Mouse (Mus musculus) frontal cortex, postnatal 10 days (tissue): ENCODE measurements around the gene Man1a2.

Experiments used
- DNase-seq, 2 experiments: peaks; one replicate each; pipeline ENCODE4 v3.0.0; 2022; ENCODE audit warnings: low spot score in 2 of 2, mixed read lengths in 1 of 2

Gene Man1a2

DNA sequence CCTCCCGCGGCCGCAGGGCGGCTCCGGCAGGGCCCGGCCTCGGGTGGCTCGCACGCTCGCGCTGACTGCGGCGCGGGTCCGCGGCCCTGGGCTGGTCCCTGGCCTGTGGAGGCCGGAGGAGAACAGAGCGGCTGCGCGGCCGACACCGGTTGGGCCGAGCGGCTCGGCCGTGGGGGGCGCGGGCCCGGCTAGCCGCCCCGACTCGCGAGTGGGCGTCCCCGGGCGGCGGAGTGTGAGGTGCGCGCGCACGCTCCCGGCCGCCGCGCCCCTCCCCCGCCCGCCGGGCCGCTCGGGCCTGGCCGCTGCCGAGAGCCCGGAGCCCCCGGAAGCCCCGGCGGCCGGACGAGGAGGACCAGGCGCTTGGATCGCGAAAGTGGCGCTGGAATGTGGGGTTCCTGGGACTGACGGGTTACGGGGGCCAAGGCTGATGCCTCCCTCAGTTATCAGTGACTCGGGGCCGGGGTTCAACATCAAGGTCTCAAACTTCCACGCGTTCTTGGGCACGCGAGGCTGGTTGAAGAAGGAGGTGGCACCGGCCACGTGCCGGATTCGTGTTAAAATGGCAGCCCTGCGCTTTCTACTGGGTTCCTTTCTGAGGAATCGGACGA is 564 bp upstream of the Man1a2 start:
- peak; percentile 58 to 74 for DNase-seq

DNA sequence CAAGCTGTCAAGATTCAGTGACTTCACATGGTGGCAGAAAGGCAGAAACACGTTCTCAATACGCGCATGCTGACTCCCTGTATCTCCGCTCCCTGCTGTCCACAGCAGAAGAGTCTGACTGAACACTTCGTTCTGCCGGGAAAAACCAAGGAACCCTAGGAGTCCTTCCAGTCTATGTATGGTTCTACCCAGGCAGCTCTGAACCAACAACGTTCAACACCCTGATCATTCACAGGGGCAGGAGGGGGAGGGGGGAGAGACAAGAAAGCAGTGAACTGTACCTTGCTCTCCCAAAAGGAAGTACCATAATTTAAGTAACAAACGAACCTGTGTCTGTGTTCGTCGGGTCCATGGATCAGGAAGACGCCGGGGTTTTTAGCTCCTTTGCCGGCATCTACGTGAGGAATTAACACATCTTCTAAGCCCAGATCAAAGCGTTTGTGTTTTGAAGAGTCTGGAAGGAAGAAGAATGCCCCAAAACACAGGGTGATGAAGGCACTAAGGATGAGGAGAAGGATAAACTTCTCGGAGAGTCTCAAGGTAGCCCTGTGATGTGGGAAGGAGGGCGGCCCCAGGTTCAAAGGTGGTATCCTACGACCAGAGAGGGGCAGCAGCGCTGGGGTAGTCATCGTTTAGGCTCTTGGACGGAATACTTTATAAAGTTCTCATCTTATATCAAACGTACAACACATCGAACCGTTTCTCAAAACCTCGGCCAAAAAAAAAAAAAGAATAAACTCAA is 898 bp downstream of the Man1a2 start:
- peak in 1 of 2 experiments; percentile 25 for DNase-seq

DNA sequence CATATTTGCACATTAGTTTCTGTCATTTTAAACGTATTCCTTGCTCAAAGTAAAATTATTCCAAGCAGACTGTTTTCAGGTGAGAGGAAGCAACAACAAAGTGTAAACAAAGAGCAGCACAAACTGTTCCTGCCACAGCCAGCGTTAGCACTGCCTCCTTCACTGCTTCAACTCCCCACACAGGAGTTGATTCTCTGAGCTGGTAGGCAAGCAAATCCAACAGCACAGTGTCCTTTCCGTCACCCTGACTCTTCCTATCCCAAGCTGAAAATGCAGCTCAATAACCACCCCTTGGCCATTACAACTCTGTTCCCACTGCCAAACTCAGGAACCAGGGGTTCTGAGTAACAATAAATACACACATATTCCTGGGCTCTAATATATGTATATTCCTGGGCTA is 2.5 kb downstream of the Man1a2 start:
- no peak for DNase-seq

DNA sequence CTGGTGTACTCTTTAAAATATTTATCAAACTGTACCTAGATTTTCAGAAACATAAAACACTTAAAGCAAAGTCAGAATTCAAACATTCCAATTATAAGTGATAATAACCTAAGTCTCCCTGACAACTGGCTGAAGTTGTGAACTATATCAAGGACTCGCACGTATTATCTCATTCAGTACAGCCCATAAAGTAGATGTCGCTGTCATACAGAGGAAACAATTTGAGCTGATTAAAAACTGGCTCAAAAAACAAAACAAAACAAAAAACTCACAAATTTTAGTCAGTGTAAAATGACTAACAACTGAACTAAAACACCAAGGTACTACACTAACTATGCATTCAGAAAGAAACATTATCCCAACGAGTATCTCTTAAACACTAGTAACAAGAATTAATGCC is 3.0 kb downstream of the Man1a2 start:
- DNase-seq: no peak

DNA sequence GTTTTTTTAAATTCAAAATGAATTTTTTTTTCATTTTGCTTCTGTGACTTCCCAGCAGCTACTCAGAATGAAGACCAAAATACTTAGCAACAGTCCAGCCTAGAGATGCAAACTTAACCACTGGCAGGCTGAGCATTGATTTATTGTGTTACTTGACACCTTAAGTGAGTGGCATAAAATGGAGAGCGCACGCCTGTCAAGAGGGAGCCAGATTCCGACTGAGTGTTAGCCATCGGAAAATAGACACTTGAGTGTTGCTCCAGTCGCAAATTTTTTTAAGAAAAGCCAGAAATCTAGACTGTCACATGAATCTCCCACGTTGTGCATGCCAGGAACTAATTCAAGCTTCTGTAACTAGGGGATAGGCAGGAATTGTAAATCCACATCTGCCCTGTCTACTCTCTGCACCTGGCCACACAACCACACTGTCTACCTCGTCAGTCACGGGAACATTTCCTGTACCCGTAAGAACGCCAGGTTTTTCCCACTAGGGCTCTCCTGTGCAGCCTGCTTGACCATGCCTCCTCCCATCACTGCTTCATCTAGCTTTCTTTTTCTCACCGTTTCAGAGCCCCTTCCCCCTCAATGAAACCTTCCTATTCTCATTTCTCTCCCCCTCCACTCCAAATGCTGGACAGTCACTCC is 3.7 kb downstream of the Man1a2 start:
- DNase-seq: no peak

DNA sequence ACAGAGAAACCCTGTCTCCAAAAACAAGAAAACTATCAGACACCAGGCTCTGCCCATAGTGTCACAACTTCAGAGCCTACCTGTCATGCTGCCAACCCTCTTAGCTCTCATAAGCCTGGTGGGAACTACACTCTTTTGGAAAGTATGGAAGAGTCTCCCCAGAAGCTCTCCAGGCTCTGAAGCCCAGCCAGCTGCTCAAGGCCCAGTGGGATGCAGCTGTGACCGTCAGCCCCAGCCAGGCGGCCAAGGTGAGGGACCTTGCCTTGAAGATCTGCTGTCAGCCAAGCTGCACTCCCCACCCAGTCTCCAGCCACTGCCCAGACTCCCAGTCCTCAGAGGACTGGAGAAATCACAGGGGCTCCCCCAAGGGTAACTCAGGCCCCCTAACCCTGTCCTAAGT is 5.1 kb downstream of the Man1a2 start:
- DNase-seq: no peak

DNA sequence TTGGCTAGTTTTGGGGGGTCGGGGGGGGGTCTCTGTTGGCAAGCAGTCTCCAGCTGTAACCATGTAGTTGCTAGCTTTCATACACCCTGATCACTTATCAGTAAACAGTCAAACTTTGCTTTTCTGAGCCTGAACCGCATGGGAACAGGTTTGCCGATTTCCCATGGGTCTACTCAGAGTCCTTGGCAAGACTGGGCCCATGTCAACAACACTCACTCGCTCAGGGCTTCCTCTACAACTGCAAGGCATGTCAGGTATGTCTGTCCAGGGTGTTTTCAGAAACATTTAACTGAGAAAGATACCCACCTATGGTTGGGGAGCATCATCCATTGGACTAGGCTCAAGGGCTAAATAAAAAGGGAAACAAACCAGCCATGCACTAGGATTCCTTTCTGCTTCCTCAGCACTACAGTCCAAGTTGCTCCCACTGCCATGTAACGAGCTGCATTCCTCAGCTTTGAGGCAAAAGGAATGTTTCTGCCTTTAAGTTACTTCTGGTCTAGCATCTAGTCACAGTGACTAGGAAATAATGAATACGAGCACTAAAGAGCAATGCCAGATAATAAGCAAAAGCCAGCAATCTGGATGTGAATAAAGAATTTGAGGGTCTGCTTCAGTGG is 6.2 kb downstream of the Man1a2 start:
- no peak for DNase-seq

DNA sequence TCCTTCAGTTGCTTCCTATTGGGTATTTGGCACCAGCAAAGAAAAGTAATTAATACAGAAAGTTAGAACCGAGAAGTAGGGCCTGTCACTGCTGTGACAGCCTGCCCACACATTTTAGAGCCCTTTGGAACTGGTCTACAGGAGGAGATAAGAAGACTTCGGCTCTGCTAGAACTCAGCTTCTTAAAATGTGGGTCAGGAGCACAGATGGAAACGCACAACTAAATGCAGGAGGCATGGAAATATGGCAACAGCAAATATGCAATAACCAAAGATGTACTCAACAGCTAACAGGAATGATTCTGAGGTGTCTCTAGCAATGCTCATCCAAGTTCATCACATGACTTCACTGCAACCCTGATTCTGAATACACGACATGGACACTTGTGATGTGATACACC is 10.2 kb downstream of the Man1a2 start:
- DNase-seq: no peak

DNA sequence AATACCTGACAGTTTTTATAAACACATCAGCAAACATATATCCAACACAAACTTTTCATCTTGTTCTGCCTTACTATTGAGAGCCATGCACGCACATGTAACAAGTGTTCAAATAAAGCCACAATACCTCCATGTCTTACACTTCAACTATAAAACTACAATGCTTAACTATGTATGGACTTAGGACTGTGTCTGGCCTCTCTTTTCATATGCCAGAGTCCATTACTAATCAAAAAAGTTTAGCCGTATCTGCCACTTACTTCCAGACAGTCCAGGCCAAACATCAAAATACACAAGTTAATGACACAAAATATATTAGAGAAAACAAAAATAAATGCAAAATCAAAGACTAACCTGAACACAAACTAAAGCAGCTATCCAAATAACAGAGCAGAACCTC is 14.9 kb downstream of the Man1a2 start:
- no peak for DNase-seq

DNA sequence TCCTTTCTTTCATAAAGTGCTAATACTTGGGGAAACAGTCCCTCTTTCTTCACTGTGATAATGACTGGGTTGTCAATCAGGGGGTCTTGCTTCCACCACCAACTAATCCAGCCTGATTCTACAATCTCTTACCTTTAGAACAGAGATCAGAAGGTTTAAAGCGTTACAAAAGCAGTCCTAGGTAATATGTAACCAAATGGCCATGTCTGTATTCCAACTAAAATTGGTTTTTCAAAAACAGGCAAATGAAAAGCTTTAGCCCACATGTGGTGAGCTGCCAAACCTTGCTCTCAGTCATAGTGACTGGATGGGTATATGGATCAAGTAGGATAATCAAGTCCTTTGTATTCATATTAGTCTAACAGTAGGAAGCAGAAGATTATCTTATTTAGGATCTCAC is 32.0 kb downstream of the Man1a2 start:
- DNase-seq: no peak

DNA sequence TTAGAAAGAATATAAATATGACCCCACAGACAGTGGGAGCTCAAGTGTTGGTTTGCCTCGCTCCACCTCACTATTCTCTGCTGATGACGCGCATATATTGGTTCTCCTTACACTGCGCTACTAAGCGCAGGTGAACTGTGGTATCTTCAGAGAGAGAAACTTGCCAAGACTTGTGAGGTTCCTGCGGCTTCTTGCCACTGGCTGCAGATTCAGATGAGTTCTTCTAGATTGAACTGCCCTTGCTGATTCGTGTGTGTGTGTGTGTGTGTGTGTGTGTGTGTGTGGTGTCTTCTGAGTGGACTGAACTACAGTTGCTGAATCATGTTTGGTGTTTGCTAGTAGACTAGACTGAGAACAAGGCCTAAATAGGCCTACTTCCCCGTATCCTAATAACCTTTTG is 43.7 kb downstream of the Man1a2 start:
- DNase-seq: no peak

DNA sequence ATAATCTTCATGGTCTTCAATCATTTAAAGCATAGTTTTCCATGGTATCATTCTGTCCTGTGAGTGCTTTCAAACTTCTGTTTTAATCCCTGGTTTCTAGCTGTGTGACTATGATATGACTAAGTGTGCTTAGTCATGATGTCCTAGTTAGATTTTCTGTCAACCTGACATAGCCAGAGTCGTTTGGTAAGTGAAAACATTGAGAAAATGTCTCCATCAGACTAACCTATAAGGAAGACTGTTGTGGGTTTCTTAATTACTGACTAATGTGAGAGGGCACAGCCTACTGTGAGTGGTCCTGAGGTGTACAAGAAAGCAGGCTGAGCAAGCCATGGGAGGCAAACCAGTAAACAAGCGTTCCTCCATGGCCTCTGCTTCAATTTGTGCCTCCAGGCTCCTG is 49.0 kb downstream of the Man1a2 start:
- DNase-seq: no peak

DNA sequence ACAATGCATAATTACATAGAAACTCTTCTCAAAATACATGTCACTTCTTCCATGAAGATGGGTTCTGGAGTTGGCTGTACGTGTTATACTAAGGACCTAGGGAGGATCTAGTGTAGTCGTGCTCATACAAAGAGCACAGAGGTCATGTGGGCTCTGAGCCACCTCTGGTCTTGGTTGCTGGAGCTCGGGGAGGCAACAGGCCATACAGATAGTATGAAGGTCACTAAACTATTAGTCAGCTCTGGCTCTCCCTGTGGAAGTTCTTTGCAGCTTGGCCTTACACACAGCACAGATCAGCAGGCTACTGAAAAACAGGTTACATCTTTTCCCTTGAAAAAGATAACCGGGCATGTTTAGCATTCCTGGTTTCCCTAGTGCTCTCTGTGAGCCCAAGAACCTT is 50.5 kb downstream of the Man1a2 start:
- no peak for DNase-seq

DNA sequence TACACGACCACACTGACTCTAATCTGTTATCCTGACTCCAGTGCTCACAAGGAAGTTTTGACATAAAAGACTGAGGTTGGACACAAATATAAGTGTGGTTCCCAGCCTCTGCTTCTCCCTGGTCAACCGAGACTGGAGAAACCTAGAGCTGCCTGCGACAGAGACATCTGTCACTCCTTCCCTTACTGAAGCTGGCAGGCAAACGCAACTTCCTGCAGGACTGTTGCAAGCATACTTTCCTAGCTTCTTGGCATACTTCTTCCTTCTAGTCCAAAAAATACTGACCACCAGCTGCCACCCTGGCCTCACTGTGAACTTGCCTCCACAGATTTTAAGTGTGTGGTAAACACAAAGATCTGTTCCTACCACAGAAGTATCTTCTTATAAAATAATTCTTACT is 66.8 kb downstream of the Man1a2 start:
- DNase-seq: no peak

DNA sequence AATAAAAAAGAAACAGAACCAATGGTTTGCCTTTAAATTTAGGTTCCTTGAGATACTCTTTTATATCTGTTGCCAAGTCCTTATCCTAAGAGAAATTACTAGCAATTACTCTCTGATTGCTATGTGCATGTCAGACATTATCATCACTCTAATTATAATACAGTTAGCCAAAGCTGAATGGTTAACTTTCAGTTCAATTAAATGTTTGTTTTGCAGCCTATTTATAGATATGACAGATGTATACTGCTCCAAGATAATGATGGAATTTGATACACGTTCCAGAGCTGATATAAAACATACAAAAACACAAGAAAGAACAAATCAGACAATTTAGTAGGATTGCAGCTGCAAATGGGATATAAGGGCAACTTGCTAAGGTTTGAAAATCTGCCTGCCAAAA is 74.4 kb downstream of the Man1a2 start:
- no peak for DNase-seq

DNA sequence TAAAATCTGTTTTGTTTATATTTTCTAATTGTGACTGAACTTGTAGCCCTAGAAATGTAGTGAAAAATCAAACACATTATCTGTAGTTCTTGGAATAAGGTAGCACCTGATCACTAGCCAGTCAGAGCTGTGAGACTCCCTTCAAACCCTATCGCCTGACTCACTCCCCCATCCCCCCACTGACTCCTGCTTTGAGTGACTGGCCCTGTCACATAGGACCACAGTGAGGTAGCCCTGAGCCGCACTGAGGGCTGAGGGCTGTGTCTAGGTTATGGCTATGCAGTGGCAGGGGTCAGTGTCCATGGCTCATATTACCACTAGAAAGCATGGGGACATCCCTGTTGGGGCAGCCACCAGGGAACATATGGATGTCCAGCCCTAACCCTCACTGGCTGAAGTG is 80.8 kb downstream of the Man1a2 start:
- DNase-seq: no peak

DNA sequence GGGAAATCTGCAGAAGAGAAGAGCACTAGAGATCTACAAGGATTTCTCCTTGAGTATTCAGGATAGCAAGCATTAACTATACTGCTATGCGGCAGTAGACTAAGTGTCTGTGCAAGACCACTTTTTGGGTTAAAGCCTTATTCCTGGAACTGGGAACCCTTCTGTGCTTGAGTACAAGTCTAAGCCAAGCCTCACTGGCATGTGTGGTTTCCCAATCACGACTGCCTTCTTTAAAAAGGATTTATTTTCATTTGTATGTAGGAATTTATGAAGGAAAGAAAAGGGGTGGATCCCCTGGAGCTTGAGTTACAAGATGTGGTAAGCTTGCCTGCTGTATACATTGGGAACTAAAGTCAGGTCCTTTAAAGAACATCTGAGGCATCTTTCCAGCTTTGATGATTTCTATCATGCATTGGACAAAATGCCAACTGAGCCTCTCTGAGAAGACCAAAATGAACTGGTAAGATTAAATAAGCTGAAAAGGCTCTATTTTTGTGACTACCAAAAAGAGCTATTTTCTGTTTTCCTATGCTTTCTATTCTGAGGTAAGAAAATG is 86.0 kb downstream of the Man1a2 start:
- no peak for DNase-seq

DNA sequence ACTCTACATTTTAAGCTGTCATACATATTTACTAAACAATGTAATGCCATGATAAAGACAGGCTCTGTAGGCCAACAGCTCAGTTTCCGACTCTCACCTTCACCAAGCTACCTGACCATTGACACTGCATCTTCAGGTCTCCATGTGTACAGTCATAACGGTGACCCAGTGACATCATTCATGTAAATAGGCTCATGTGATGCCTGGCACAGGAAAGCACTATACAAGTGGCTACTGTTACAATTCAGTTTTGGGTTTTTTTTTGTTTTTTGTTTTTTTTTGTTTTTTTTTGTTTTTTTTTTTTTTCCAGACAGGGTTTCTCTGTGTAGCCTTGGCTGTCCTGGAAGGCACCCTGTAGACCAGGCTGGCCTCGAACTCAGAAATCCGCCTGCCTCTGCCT is 94.2 kb downstream of the Man1a2 start:
- no peak for DNase-seq

DNA sequence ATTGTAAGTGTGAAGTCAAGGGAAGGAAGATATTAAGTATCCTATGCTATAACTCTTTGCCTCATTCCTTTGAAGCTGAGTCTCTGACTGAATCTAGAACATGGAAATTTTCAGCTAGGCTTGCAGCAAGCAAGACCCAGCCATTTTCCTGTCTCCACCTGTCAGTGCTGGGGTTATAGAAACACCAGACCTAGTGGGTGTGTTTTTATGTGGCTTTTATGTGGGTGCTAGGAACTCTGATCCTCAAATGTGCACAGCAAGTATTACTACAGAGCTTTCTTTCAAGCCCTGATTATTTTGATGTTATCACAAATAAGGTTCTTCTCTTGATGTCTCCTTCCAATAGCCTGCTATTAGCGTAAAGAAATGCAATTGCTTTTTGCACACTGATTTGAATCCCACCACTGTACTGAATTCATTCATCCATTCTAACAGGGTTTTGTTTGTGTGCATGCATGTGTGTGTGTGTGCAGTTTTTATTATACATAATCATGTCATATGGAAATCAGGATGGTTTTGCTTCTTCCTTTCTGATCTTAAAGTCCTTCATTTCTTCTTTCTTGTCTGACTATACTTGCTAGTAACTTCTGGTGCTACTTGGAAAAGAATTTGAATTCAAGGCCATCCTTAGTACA is 102.5 kb downstream of the Man1a2 start:
- no peak for DNase-seq

DNA sequence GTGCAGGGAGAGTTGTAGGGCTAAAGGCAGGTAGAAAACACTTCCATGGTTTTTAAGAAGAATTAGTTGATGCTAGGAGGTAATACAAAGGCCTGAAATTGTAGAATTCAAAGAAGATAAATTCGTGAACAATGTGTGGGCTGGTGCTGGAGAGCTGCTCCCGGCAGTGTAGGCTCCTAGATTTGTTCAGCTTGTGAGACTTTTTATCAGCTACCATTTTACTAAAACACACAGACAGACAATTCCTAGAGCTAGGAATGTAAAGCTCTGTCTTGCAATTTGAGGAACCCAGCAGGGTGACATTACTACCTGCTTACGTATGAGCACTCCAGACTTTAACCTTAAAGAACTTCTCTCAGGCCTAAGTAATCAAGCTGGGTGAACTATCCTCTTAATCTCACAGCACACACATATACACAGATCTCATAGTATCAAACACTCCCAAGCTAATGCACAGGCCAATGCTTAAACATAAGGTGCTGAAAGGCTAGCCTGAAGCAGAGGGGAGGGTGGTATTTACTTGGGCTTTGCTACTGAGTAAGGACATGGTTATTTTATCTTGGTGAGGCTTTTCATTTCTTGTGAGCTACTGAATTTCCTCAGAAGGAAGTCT is 112.6 kb downstream of the Man1a2 start:
- no peak for DNase-seq
